Mouse (Mus musculus) MEL (cell line): ENCODE measurements around the gene Apba2. TPM values are rescaled to one million over a fixed set of nuclear protein-coding genes. Genes with fewer than 3 reads are reported as not detected.

Experiments
- DNase-seq: peaks from one replicate; pipeline ENCODE4 v3.0.0; 2011; ENCODE audit warnings: low read depth, low spot score
- H3K27ac ChIP-seq: 2 replicates; pipeline ENCODE4 v1.5.1; 2012; ENCODE audit warnings: low read depth, mild to moderate bottlenecking, control low read depth, low read length, moderate library complexity; ENCODE audit not compliant: control insufficient read depth
- H3K27me3 ChIP-seq, 2 experiments: fragments of 150-350 bp in 1 of 2; sonication (generic) in 1 of 2; 2 replicates each; pipeline ENCODE4 v1.6.1; 2012; ENCODE audit warnings: low read length in 2 of 2, mild to moderate bottlenecking in 2 of 2, improper control_type of control experiment in 1 of 2, moderate library complexity in 1 of 2; ENCODE audit not compliant: insufficient read depth in 2 of 2, control insufficient read depth in 1 of 2
- H3K36me3 ChIP-seq, 2 experiments: 2 replicates each; pipeline ENCODE4 v1.6.1; 2012 to 2014; ENCODE audit warnings: low read length in 2 of 2, improper control_type of control experiment in 1 of 2, inconsistent platforms in 1 of 2, mild to moderate bottlenecking in 1 of 2; ENCODE audit not compliant: insufficient read depth in 2 of 2, control insufficient read depth in 1 of 2
- H3K4me1 ChIP-seq, 2 experiments: fragments of 150-350 bp in 1 of 2; sonication (generic) in 1 of 2; 2 replicates each; pipeline ENCODE4 v1.6.1; 2012; ENCODE audit warnings: low read length in 2 of 2, improper control_type of control experiment in 1 of 2, mild to moderate bottlenecking in 1 of 2; ENCODE audit not compliant: insufficient read depth in 2 of 2, control insufficient read depth in 1 of 2
- H3K4me3 ChIP-seq, 2 experiments: fragments of 150-350 bp in 1 of 2; sonication (generic) in 1 of 2; 2 replicates each; pipeline ENCODE4 v1.5.1; 2012; ENCODE audit warnings: low read depth in 2 of 2, low read length in 2 of 2, mild to moderate bottlenecking in 2 of 2, moderate library complexity in 2 of 2, control low read depth in 1 of 2, improper control_type of control experiment in 1 of 2; ENCODE audit not compliant: control insufficient read depth in 1 of 2, insufficient read depth in 1 of 2
- H3K79me2 ChIP-seq: 2 replicates; pipeline ENCODE4 v1.6.1; 2012; ENCODE audit warnings: mild to moderate bottlenecking, low read length, moderate library complexity; ENCODE audit not compliant: control insufficient read depth, poor library complexity, insufficient read depth
- H3K9ac ChIP-seq: 2 replicates; pipeline ENCODE4 v1.6.1; 2012; ENCODE audit warnings: low read depth, mild to moderate bottlenecking, control low read depth, low read length, moderate library complexity; ENCODE audit not compliant: control insufficient read depth, poor library complexity, severe bottlenecking
- H3K9me3 ChIP-seq: fragments of 150-350 bp; sonication (generic); replicated peaks from 2 replicates; pipeline ENCODE4 v1.6.1; 2012; ENCODE audit warnings: mild to moderate bottlenecking, low read length, improper control_type of control experiment, moderate library complexity; ENCODE audit not compliant: insufficient read depth
- CHD1 ChIP-seq: IDR thresholded peaks from 2 replicates; pipeline ENCODE4 v1.6.1; 2012; ENCODE audit warnings: low read depth, mild to moderate bottlenecking, inconsistent platforms, low read length, improper control_type of control experiment
- CHD2 ChIP-seq: IDR thresholded peaks from 2 replicates; pipeline ENCODE4 v1.6.1; 2011; ENCODE audit warnings: low read length, improper control_type of control experiment
- ELF1 ChIP-seq: IDR thresholded peaks from 2 replicates; pipeline ENCODE4 v1.6.1; 2014; ENCODE audit warnings: low read depth, mild to moderate bottlenecking, inconsistent platforms, low read length, improper control_type of control experiment, moderate library complexity
- EP300 ChIP-seq, 2 experiments: IDR thresholded peaks; 2 replicates each; pipeline ENCODE4 v1.6.1; 2011; ENCODE audit warnings: improper control_type of control experiment in 2 of 2, low read length in 2 of 2, low read depth in 1 of 2, mild to moderate bottlenecking in 1 of 2
- GABPA ChIP-seq: IDR thresholded peaks from 2 replicates; pipeline ENCODE4 v1.6.1; 2012; ENCODE audit warnings: low read depth, mild to moderate bottlenecking, inconsistent platforms, low read length, improper control_type of control experiment, moderate library complexity
- HCFC1 ChIP-seq: IDR thresholded peaks from 2 replicates; pipeline ENCODE4 v1.6.1; 2012; ENCODE audit warnings: low read depth, mild to moderate bottlenecking, inconsistent platforms, low read length, improper control_type of control experiment, moderate library complexity
- KAT2A ChIP-seq: conservative IDR thresholded peaks from 2 replicates; pipeline ENCODE4 v1.6.1; 2012; ENCODE audit warnings: low read depth, low read length, improper control_type of control experiment, inconsistent platforms
- MEF2A ChIP-seq: IDR thresholded peaks from 2 replicates; pipeline ENCODE4 v1.6.1; 2014; ENCODE audit warnings: low read depth, mild to moderate bottlenecking, inconsistent platforms, low read length, improper control_type of control experiment; ENCODE audit not compliant: poor library complexity, insufficient replicate concordance, severe bottlenecking; ENCODE audit errors: extremely low read depth
- MYB ChIP-seq: IDR thresholded peaks from 2 replicates; pipeline ENCODE4 v1.6.1; 2011; ENCODE audit warnings: mild to moderate bottlenecking, low read depth, low read length, improper control_type of control experiment
- NELFE ChIP-seq: IDR thresholded peaks from 2 replicates; pipeline ENCODE4 v1.6.1; 2011; ENCODE audit warnings: low read depth, low read length, improper control_type of control experiment
- NRF1 ChIP-seq: IDR thresholded peaks from 2 replicates; pipeline ENCODE4 v1.6.1; 2014; ENCODE audit warnings: low read depth, mild to moderate bottlenecking, inconsistent platforms, low read length, improper control_type of control experiment, moderate library complexity; ENCODE audit not compliant: poor library complexity, insufficient read depth, severe bottlenecking
- POLR2AphosphoS2 ChIP-seq: IDR thresholded peaks from 2 replicates; pipeline ENCODE4 v1.6.1; 2011; ENCODE audit warnings: low read length, improper control_type of control experiment
- RCOR1 ChIP-seq: IDR thresholded peaks from 2 replicates; pipeline ENCODE4 v1.6.1; 2012; ENCODE audit warnings: low read depth, mild to moderate bottlenecking, inconsistent platforms, low read length, improper control_type of control experiment
- SMC3 ChIP-seq: IDR thresholded peaks from 2 replicates; pipeline ENCODE4 v1.6.1; 2011; ENCODE audit warnings: low read depth, low read length, improper control_type of control experiment
- UBTF ChIP-seq: IDR thresholded peaks from 2 replicates; pipeline ENCODE4 v1.6.1; 2012; ENCODE audit warnings: low read depth, mild to moderate bottlenecking, inconsistent platforms, low read length, improper control_type of control experiment, moderate library complexity, borderline replicate concordance; ENCODE audit not compliant: insufficient read depth
- ZKSCAN1 ChIP-seq: IDR thresholded peaks from 2 replicates; pipeline ENCODE4 v1.6.1; 2012; ENCODE audit warnings: low read depth, mild to moderate bottlenecking, inconsistent platforms, low read length, improper control_type of control experiment, moderate library complexity
- polyA plus RNA-seq, 2 experiments: library from polyadenylated mRNA; stranded (reverse) in 1 of 2; unstranded in 1 of 2; fragments of >175 nt in 1 of 2; fragments of >200 nt in 1 of 2; gene quantifications; 2 replicates each; pipeline versions ENCODE4 v1.2.1 to v1.2.4; 2012; ENCODE audit warnings: low replicate concordance in 2 of 2, low read depth in 1 of 2; ENCODE audit not compliant: insufficient read length in 2 of 2, insufficient read depth in 1 of 2, missing spikeins in 1 of 2
- total RNA-seq: library from RNA; depleted of rRNA; stranded (reverse); fragments of 300-350 nt; gene quantifications from 2 replicates; pipeline ENCODE4 v1.2.3, GENCODE M21; 2012

Apba2 gene
- total and polyA plus RNA-seq, 3 experiments, result not detected

DNA sequence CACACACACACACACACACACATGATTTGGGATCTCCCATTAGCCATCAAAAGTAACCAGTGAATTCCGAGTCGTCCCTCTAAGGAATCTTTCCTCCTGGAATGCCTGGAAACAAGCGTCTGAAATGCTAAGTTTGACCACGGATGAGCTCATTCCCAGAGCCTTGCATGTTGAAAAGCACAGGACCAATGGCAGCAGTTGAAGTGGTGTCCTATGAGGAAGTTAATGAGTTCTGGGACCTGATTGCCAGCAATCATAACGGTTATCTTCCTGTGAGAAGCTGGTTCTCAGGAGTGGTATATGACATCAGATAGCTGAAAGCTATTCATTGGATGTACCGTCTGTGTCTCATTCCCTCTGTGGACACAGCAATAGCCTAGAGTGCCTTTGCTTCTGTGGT, 129.2 kb downstream of the Apba2 start:
- H3K36me3 ChIP-seq, result no peaks in the 10 kb centered on the region
- no peak overlapping the region for H3K4me3 ChIP-seq
- no peak for TF ChIP-seq NELFE
- TF ChIP-seq, all 39 proteins: peak for 0
- Histone ChIP-seq H3K4me1 (no peaks in the 10 kb centered on the region), H3K27me3 (no peaks in the 10 kb centered on the region), H3K9ac (no peak overlapping the region), H3K27ac (no peak overlapping the region), H3K79me2 (no peaks in the 10 kb centered on the region), H3K9me3 (no peaks in the 10 kb centered on the region)
- DNase-seq, result no peak

DNA sequence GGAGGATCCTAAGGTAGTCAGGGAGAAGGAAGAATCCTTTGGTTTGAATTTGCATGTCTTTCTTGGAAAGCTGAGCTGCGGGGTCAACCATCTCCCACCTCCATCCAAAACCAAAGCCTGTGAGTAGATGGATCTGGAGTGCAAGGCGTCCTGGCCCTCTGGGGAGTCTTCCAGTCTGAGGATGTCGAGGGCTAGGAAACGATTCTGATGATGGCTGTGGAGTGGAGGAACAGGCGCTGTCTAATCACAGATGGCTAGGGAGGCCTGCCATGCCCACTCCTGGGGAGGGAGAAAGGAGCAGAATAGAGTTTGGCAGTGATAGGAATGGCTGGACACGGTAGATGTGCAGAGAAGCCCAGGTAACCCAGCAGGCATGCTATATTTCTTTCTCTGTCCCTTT, 129.6 kb downstream of the Apba2 start:
- H3K9ac ChIP-seq, result no peak overlapping the region
- no peaks in the 10 kb centered on the region for H3K4me1 ChIP-seq
- no peak for TF ChIP-seq NRF1
- TF ChIP-seq POLR2AphosphoS2, result no peak
- no peak for TF ChIP-seq KAT2A
- H3K36me3 ChIP-seq, result no peaks in the 10 kb centered on the region
- H3K27me3 ChIP-seq, result no peaks in the 10 kb centered on the region
- no peak overlapping the region for H3K4me3 ChIP-seq
- no peaks in the 10 kb centered on the region for H3K9me3 ChIP-seq
- H3K27ac ChIP-seq, result no peak overlapping the region
- DNase-seq, result no peak
- no peaks in the 10 kb centered on the region for H3K79me2 ChIP-seq

DNA sequence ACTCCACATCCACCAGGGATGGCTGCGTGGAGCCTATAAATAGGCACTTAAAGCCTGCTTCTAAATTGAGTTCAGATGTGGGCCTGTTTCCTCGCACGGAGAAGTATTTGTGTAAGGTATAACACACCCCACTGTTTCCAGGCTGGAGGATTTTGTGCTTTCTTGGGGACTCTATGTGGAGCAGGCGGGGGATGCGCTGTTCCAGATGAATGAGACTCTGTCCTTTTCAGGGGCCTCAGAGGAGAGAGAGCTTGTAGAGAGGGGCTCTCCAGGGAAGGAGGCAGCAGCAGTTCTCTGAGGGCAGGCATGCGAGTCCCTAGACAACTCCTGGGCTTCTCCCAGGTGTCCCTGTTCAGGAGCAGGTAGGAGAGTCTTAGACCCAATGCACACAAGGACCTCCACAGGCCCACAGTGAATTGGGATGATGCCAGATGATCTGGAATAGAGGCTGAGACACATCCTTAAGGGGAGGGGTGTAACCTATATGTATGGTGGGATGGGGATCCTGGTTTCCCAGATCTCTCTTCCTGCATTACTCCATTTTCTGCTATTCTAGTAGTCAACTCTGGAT, 130.4 kb downstream of the Apba2 start:
- H3K9me3 ChIP-seq, result no peaks in the 10 kb centered on the region
- H3K9ac ChIP-seq, result no peak overlapping the region
- DNase-seq, result no peak
- no peaks in the 10 kb centered on the region for H3K79me2 ChIP-seq
- H3K4me1 ChIP-seq, result no peaks in the 10 kb centered on the region
- TF ChIP-seq EP300 (IDR thresholded peaks at IDR 0.05; ENCODE audit: low read depth in 1 of 2, low read length in 2 of 2), result no peak
- no peak for TF ChIP-seq RCOR1
- TF ChIP-seq MYB, result no peak
- no peak for TF ChIP-seq GABPA
- TF ChIP-seq UBTF, result no peak
- no peak for TF ChIP-seq ELF1
- no peak for TF ChIP-seq HCFC1
- no peak for TF ChIP-seq CHD1
- TF ChIP-seq ZKSCAN1, result no peak
- TF ChIP-seq MEF2A, result no peak
- no peak for TF ChIP-seq NRF1
- no peak for TF ChIP-seq POLR2AphosphoS2
- TF ChIP-seq CHD2, result no peak
- TF ChIP-seq SMC3, result no peak
- H3K27ac ChIP-seq, result no peak overlapping the region
- no peaks in the 10 kb centered on the region for H3K27me3 ChIP-seq
- H3K4me3 ChIP-seq, result no peak overlapping the region
- H3K36me3 ChIP-seq, result no peaks in the 10 kb centered on the region
